Mouse (Mus musculus) right cerebral cortex, postnatal 14 days (tissue): ENCODE results near the gene Mtch2.
"Not testable (repeated sequence)": the region's sequence is repeated elsewhere in the genome, so short reads cannot be mapped to it uniquely, and the experiment has no call there.

ENCODE experiments used
- DNase-seq: peaks from one replicate; pipeline ENCODE4 v3.0.0; 2022

Gene Mtch2

DNA sequence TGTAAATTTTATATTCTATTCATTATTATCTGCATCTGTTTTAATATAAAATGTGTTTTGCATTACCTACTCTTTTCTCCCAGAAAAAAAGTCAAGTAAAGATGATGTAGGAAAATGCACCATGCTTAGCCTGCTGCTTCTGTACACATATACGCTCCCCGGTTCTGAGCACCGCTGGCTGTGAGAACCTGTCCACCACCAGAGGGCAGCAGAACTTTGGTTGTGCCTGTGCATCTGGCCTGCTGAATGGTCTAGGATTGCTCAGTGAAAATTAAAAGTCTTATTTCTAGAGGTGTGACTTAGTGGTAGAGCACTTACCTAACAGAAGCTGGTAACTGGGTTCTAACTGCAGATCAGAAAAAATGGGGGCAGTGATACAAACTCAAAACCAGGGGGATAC, 19.6 kb downstream of the Mtch2 start:
- peak; percentile 89 for DNase-seq

- DNase-seq = peak; percentile 35
Observed at GRCm38 (mm10) chr2:90870136-90870601, 23.2 kb downstream of the Mtch2 start.

GRCm38 (mm10) chr2:90871180-90871961, 24.4 kb downstream of the Mtch2 start:
- DNase-seq = no peak

DNA sequence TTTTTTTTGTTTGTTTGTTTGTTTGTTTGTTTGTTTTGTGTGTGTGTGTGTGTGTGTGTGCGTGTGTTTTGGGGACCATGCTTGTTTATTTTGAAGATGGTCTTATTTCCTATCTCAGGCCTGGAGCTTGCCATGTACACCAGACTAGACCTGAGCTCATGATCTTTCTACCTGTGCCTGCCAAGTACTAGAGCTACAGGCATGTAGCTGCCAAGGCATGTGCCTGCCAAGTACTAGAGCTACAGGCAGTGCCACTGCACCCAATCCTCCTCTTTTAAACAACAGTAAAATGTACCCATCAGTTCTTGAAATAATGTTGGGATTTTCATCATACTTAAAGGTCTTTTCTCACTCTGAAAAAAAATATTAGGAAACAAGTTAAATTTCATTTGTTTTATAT, 27.1 kb downstream of the Mtch2 start:
- no peak for DNase-seq

DNA sequence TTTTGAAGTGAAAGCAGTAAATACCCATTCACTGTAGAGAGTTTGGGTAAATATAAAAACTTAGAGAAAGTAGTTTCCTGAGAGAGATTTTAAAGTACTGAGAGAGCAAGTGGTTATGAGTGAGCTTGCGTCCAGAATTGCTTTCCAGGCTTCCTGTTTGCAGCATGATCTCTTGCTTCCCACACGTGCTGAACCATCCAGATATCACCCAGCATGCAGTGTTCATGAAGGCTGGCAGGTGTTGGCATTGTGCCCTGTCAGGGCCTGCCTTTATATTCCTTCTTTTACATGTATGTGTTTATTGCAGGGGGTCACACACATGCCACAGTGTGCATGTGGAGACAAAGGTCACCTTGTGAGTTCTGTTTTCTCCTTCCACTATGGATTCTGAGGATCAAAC, 28.3 kb downstream of the Mtch2 start:
- DNase-seq = no peak

DNA sequence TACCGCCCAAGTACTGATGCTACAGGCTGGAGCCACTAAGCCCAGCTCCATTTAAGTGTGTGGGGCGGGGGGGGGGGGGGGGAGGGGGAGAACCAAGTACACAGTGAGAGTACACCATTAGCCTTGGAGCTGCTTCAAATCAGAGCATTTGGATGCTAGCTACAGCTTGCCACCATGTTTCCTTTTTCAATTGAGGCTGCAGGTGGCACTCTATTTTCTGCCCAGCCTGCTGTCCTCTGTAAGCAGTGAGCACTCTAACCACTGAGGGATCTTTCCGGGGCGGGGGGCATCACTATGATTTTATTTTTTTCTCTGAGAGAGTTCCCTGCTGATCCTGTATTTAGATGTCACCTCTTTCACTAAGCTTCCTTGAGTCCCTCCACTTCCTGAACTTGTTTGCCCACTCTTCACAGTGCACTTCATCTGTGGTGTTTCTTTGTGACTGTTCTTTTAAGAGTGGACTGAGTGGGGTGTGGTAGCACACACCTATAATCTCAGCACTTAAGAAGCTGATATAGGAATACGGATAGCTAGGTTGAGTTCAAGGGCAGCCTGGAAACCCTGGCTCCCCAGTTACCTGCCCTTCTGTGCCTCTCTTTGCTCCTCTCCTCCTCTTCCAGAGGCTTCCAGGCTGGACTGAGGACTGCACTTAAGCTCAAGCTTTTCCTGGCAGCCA, 30.8 kb downstream of the Mtch2 start:
- DNase-seq = no peak

GRCm38 (mm10) chr2:90879419-90879818, 32.5 kb downstream of the Mtch2 start:
- no peak for DNase-seq

DNA sequence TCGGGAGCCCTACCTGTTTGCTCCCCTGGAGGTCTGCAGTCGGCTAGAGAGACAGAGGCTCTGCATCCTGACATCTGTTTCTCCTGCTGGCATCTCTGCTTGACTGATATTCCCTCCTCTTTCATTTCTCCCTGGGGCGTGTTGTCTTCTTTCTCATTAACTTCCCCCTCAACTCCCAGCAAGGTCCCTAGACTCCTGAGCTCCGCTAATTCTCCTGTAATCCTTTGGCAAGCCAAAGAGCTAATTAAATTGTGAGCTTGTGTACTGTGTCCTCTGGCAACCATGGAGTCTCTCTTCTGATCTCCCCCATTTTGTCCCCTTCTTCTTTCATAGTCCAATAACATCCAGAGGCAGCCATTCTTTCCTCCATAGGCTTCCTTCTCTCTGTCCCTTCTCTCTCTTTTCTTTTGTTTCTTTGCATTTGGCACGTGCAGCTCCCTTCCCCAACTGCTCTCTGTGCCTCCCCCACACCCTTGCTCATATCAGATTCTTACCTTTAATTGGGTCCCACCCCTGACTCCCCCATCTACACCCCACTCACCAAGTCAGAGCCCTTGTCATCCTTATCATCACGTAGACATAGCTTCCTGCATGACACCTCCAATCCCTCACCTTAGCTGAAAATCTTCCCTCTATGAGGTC, 33.3 kb downstream of the Mtch2 start:
- DNase-seq = no peak

DNA sequence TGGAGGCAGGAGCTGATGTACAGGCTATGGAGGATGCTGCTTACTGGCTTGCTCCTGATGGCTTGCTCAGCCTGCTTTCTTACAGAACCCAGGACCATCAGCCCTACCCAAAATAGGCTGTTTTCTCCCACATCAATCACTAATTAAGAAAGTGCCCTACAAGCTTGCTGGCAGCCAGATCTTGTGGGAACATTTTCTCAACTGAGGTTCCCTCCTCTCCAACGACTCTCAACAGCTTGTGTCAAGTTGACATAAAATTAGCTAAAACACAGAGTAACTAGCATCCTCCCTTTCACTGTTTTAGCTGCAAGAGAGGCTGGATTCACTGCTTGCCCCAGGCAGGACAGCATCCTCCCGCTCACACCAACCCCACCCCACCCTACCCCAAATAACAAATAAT, 34.9 kb downstream of the Mtch2 start:
- DNase-seq = no peak

GRCm38 (mm10) chr2:90885218-90886041, 38.5 kb downstream of the Mtch2 start, which contains the start of gene C1qtnf4:
Gene C1qtnf4 (plus strand): TSS chr2:90885860.
- DNase-seq = peak; percentile 60

- DNase-seq = no peak
Observed at GRCm38 (mm10) chr2:90886436-90886835, 39.5 kb downstream of the Mtch2 start.

- no peak for DNase-seq
Observed at GRCm38 (mm10) chr2:90887627-90888026, 40.7 kb downstream of the Mtch2 start.

DNA sequence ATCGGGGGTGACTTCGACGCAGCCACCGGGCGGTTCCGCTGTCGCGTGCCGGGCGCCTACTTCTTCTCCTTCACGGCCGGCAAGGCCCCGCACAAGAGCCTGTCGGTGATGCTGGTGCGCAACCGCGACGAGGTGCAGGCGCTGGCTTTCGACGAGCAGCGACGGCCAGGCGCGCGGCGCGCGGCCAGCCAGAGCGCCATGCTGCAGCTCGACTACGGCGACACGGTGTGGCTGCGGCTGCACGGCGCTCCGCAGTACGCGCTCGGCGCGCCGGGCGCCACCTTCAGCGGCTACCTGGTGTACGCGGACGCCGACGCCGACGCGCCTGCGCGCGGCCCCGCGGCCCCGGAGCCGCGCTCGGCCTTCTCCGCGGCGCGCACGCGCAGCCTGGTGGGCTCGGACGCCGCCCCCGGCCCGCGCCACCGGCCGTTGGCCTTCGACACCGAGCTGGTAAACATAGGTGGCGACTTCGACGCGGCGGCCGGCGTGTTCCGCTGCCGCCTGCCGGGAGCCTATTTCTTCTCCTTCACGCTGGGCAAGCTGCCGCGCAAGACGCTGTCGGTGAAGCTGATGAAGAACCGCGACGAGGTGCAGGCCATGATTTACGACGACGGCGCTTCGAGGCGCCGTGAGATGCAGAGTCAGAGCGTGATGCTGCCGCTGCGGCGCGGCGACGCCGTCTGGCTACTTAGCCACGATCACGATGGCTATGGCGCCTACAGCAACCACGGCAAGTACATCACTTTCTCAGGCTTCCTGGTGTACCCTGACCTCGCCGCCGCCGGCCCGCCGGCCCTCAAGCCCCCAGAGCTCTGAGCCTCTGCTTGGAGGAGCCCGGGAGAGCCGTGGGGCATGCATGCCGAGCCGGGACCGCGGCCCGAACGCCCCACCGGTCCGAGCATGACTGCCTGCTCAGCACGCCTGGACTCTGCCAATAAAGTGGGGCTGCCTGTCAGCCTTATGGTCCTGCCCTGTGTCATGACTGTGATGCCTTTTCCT, 42.9 kb downstream of the Mtch2 start:
- peak; percentile 57 for DNase-seq

DNA sequence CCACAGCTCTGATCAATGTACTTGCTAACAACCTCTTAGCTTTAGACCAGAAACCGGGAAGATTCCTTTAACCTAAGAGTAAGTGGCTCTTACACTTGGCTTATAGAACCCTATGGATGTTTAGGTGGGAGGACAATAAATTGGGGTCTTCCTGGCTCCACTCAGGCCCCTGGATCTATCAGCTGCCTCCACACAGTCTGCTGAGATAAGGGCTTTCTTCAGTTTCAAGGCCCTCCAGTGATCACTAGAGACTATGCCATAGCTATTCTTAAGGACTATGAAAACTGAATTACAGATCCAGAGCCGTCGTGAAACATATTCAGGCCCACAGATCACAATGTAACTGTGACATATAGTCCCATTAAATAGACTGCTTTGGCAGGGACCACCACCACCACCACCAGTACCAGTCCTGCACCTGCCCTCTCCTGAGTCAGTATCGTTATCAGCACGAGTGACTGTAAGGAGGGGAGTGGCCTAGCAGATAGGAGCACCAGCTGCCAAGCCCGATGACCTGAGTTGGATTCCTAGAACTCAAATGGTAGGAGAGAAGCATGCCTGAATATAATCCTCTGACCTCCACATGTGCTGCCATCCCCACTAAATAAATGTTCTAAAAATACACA, 46.8 kb downstream of the Mtch2 start:
- no peak for DNase-seq

GRCm38 (mm10) chr2:90894299-90894677, 47.3 kb downstream of the Mtch2 start:
- not testable (repeated sequence) for DNase-seq

DNA sequence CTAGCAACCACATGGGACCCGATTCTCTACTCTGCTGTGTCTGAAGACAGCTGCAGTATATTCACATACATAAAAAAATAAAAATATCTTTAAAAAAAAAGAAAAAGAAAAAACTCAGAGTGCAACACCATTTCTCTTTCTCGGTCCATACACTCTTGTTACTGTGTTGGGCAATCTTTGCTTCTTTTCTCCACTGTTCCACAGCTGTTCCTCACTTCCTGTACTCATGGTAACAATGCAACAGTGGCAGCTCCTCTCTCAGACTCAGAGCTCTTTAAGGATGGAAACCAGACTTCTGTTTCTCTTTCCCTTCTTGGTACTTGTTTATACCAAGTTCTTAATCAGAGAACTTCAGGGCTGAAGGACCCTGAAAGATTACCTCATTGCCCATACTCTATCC, 56.4 kb downstream of the Mtch2 start:
- no peak for DNase-seq

- DNase-seq = peak; percentile 88
Observed at GRCm38 (mm10) chr2:90904076-90904855, 57.3 kb downstream of the Mtch2 start, which contains the start of the genes Kbtbd4 and Ndufs3. Gene Kbtbd4 (plus strand): TSS chr2:90904740. Gene Ndufs3 (minus strand): TSS chr2:90904827.

- no peak for DNase-seq
Observed at GRCm38 (mm10) chr2:90904856-90905224, 57.9 kb downstream of the Mtch2 start.

GRCm38 (mm10) chr2:90906721-90907120, 59.8 kb downstream of the Mtch2 start:
- no peak for DNase-seq

- DNase-seq = no peak
Observed at GRCm38 (mm10) chr2:90910861-90911260, 63.9 kb downstream of the Mtch2 start.
